Mouse (Mus musculus) lung, embryonic 16.5 days (tissue): ENCODE data around the gene Tubgcp2. TPM values are rescaled to one million over a fixed set of nuclear protein-coding genes. Genes with fewer than 3 reads are reported as not detected.

Experiments
- ATAC-seq: fragments of 200-750 bp; cut with Nextera tagmentation; 2 replicates; pipeline ENCODE4 v1.8.0; 2017; ENCODE audit warnings: low read depth, mild to moderate bottlenecking, moderate library complexity
- H3K27ac ChIP-seq: fragments of 300-500 bp; sonication (generic); 2 replicates; pipeline ENCODE4 v1.5.1; 2014; ENCODE audit warnings: mild to moderate bottlenecking, control low read depth, low read length
- H3K27me3 ChIP-seq: fragments of 300-500 bp; sonication (generic); 2 replicates; pipeline ENCODE4 v1.6.1; 2014; ENCODE audit warnings: low read depth, low read length, mixed read lengths; ENCODE audit not compliant: control insufficient read depth, insufficient read depth
- H3K36me3 ChIP-seq: fragments of 300-500 bp; sonication (generic); 2 replicates; pipeline ENCODE4 v1.6.1; 2014; ENCODE audit warnings: low read length; ENCODE audit not compliant: control insufficient read depth, insufficient read depth
- H3K4me1 ChIP-seq: fragments of 300-500 bp; sonication (generic); replicated peaks from 2 replicates; pipeline ENCODE4 v1.6.1; 2014; ENCODE audit warnings: low read length, mixed read lengths; ENCODE audit not compliant: control insufficient read depth, insufficient read depth
- H3K4me2 ChIP-seq: fragments of 300-500 bp; sonication (generic); 2 replicates; pipeline ENCODE4 v1.6.1; 2014; ENCODE audit warnings: low read depth, low read length, control low read depth
- H3K4me3 ChIP-seq: fragments of 300-500 bp; sonication (generic); 2 replicates; pipeline ENCODE4 v1.5.1; 2014; ENCODE audit warnings: mild to moderate bottlenecking, low read length, control low read depth
- H3K9ac ChIP-seq: fragments of 300-500 bp; sonication (generic); 2 replicates; pipeline ENCODE4 v1.6.1; 2014; ENCODE audit warnings: low read length, control low read depth
- H3K9me3 ChIP-seq: fragments of 300-500 bp; sonication (generic); 2 replicates; pipeline ENCODE4 v1.6.1; 2016; ENCODE audit warnings: low read length; ENCODE audit not compliant: control insufficient read depth
- WGBS: fragments of 180-500 bp; shearing (Covaris S2); extraction: QIAGEN DNeasy Blood & Tissue Kit; methylation state at CpG from one replicate; pipeline ENCODE4 v1.1.7; 2014; 5-methylcytosine and 5-hydroxymethylcytosine counted together
- polyA plus RNA-seq: library from polyadenylated mRNA; unstranded; fragments of >200 nt; fragmentation: Nextera tagmentation; extraction: Ambion mirVana; gene quantifications from 2 replicates; pipeline ENCODE4 v1.2.1, GENCODE M21; 2015

Gene Tubgcp2
- polyA plus RNA-seq, 1 experiment from 2014 or later, result 50.5 TPM

DNA sequence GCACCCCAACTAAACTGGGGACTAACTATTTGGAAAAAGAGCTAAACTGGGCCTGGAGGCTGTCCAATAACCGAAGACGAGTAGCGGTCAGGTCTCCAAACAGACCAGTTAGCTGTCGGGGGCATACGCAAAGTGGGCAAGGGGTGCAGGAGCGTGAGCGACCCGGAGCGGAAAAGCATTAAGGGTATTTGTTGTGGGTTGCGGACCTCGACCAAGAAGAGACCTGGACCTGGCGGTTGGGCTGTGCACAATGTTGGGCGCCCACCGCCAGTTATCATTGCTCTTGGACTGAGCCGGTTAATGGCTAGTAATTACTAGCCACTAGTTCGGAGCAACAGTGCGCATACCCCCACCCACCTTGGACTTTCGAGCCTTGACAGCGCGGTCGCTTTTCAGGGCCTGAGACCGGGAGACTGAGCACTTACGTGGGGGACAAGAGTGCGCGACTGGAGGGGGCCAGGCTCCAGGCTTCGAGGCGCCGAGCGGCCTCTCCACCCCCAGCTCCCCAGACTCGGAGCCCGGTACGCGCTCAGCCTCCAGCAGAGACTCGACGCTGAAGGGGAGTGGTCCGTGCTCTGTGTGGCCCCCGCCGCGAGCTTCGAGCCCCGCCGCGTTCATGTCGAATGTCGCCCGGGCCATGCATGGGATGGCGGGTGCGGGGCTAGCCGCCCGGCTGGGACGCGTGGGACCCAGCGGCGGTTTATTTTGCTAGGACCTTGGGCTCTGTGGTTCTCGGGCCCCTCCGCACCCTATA is 12.1 kb upstream of the Tubgcp2 start, which contains the start of gene Msx3:
Gene Msx3, minus strand, starts transcription at position 729 of the 754 bp plus-strand sequence.
- H3K36me3 ChIP-seq, result no peaks in the 10 kb centered on the region
- no peak within 1 kb of the TSS for H3K27ac ChIP-seq
- 1% methylated on average over 53 of the region's 56 CpGs for WGBS
- peak within 1 kb of the TSS; percentile 43 for H3K4me3 ChIP-seq
- peak within 1 kb of the TSS; percentile 63 for H3K4me2 ChIP-seq
- H3K9ac ChIP-seq, result peak within 1 kb of the TSS; percentile 29; the same call in 1 of the 2 replicates
- H3K27me3 ChIP-seq, result peaks cover 75% of the 10 kb centered on the region
- ATAC-seq, result peak; percentile 9; the same call in 1 of the 2 replicates
- peaks cover 12% of the 10 kb centered on the region for H3K4me1 ChIP-seq
- H3K9me3 ChIP-seq, result no peaks in the 10 kb centered on the region

DNA sequence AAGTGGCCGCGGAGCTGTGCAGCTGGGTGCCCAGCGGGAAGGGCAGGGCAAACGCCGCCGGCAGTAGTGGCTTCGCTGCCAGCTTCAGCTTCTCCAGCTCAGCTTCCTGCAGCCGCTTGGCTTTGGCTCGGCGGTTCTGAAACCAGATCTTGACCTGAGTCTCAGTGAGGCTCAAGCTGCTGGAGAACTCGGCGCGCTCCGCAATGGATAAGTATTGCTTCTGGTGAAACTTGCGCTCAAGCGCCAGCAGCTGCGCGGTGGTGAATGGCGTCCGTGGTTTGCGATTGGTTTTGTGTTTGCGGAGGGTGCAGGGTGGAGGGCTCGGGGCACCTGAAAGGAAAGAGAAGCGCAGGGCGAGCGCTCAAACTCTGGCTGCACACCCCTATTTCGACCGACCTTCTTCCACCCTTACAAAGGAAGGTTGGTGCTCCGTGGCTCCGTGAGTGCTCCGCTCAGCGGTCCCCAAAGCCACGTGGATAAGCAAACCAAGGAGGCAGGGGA is 11.4 kb upstream of the Tubgcp2 start:
- H3K9ac ChIP-seq, result 0 out of 2 replicates have a peak overlapping the region, but pooled peaks have one; percentile 10
- H3K27me3 ChIP-seq, result peaks cover 70% of the 10 kb centered on the region
- peaks cover 12% of the 10 kb centered on the region for H3K4me1 ChIP-seq
- H3K27ac ChIP-seq, result no peak overlapping the region
- peak overlapping the region; percentile 43 for H3K4me3 ChIP-seq
- ATAC-seq, result no peak; the same call in 1 of the 2 replicates
- no peaks in the 10 kb centered on the region for H3K9me3 ChIP-seq
- H3K4me2 ChIP-seq, result peak overlapping the region; percentile 63
- under 1% methylated on average over 33 of the region's 33 CpGs for WGBS
- no peaks in the 10 kb centered on the region for H3K36me3 ChIP-seq

DNA sequence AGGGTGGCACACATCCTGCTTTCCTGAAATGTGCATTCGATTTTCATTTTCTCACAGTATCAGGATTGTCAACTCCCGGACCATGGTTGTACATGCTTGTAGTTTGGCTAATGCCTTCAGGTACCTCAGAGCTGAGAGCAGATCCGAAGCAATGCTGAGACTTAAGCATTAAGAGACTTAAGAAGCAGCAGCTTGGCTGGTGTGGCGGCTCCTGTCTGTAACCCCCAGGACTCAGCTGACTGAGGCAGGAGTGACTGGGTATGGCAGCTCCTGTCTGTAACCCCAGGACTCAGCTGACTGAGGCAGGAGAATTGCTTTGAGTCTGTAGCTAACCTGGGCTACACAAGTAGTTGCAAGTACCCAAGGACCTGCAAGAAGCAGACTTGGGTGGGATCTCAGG is 9.1 kb upstream of the Tubgcp2 start:
- H3K9ac ChIP-seq, result no peak overlapping the region
- no peak for ATAC-seq
- H3K9me3 ChIP-seq, result no peaks in the 10 kb centered on the region
- peaks cover 12% of the 10 kb centered on the region for H3K4me1 ChIP-seq
- no peak overlapping the region for H3K27ac ChIP-seq
- H3K4me2 ChIP-seq, result no peak overlapping the region
- no peaks in the 10 kb centered on the region for H3K36me3 ChIP-seq
- H3K4me3 ChIP-seq, result no peak overlapping the region
- H3K27me3 ChIP-seq, result peaks cover 50% of the 10 kb centered on the region
- WGBS, result 61% methylated on average over 4 of the region's 4 CpGs

- WGBS, result 61% methylated on average over 3 of the region's 3 CpGs
- peaks cover 3% of the 10 kb centered on the region; the same call in 1 of the 2 replicates for H3K4me1 ChIP-seq
- no peak overlapping the region for H3K4me3 ChIP-seq
- H3K4me2 ChIP-seq, result no peak overlapping the region
- no peaks in the 10 kb centered on the region for H3K36me3 ChIP-seq
- H3K27ac ChIP-seq, result no peak overlapping the region
- no peaks in the 10 kb centered on the region for H3K9me3 ChIP-seq
- no peak for ATAC-seq
- peaks cover 25% of the 10 kb centered on the region for H3K27me3 ChIP-seq
- H3K9ac ChIP-seq, result no peak overlapping the region
These were observed 6.3 kb upstream of the Tubgcp2 start for GRCm38 (mm10) chr7:140042728-140043127.

- peak overlapping the region; percentile 97 for H3K4me2 ChIP-seq
- H3K9ac ChIP-seq, result peak overlapping the region; percentile 87
- no peaks in the 10 kb centered on the region for H3K9me3 ChIP-seq
- ATAC-seq, result no peak
- peaks cover 10% of the 10 kb centered on the region for H3K36me3 ChIP-seq
- peaks cover 15% of the 10 kb centered on the region for H3K4me1 ChIP-seq
- no peak overlapping the region for H3K27ac ChIP-seq
- H3K4me3 ChIP-seq, result peak overlapping the region; percentile 96
- no peaks in the 10 kb centered on the region for H3K27me3 ChIP-seq
- 48% methylated on average over 3 of the region's 3 CpGs for WGBS
These were observed 694 bp upstream of the Tubgcp2 start for GRCm38 (mm10) chr7:140037171-140037555.

GRCm38 (mm10) chr7:140035456-140035855 is 1.0 kb downstream of the Tubgcp2 start:
- no peak for ATAC-seq
- Histone ChIP-seq H3K27ac (peak overlapping the region; percentile 92; the same call in 1 of the 2 replicates), H3K27me3 (no peaks in the 10 kb centered on the region), H3K4me2 (peak overlapping the region; percentile 97), H3K36me3 (peaks cover 23% of the 10 kb centered on the region), H3K4me3 (peak overlapping the region; percentile 96), H3K9me3 (no peaks in the 10 kb centered on the region), H3K9ac (peak overlapping the region; percentile 87), H3K4me1 (peaks cover 15% of the 10 kb centered on the region)
- WGBS, result 7% methylated on average over 7 of the region's 7 CpGs

DNA sequence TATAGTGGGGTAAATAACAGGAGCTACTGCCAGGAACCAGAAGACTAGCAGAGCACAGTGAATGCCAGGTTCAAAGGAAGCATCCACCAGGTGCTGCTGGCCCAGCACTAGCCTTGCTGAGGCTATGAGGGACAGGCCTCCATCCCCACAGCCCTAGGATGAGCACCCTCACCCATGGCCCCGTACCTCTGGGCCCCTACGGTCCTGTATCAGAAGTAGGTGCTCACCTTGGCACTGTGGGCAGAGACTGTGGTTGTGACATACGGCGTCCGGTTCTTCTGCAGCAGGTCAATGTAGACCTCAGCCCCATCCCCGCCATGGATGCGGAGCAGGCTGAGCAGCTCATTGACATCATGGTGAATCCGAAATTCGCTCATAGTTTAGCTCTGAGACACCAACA is 3.1 kb downstream of the Tubgcp2 start:
- Histone ChIP-seq H3K36me3 (peaks cover 42% of the 10 kb centered on the region), H3K4me1 (peaks cover 15% of the 10 kb centered on the region), H3K4me3 (no peak overlapping the region), H3K9me3 (no peaks in the 10 kb centered on the region), H3K4me2 (no peak overlapping the region), H3K9ac (no peak overlapping the region), H3K27ac (no peak overlapping the region), H3K27me3 (no peaks in the 10 kb centered on the region)
- no peak for ATAC-seq
- WGBS, result 95% methylated on average over 9 of the region's 9 CpGs

DNA sequence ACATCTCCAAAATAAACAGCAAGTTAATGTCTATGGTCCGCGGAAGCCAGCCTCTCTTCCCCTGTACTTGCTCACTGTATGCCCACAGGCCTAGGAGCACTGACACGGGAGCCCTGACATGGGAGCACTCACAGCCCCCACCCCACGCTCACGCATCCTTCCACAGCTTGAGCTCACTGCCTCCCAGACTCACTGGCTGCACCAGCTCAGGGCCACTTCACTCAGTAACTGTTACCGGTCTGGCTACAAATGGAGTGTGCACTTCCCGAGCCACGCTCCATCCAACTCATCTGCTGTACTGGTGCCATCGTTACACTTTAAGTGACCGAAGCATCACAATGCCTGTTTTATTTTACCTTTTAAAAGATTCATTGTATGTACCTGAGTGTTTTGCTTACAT is 4.1 kb downstream of the Tubgcp2 start:
- peaks cover 48% of the 10 kb centered on the region for H3K36me3 ChIP-seq

DNA sequence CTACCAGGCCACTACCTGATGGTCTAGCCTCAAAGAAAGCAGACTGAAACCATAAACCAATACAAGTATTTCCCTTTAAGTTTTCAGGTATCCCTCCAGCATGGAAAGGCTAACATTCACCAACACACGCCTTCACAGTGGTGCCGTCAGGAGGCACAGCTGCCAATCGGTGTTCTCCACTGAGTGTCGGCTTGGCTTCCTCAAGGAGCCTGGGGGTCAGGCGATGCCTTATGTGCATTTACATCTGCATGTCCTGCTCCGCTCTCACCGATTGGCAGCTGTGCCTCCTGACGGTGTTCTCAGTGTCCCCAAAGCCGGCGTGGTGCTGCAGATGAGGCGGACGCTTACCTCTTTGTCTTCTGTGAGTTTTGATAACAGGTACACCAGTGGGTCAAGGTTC is 4.7 kb downstream of the Tubgcp2 start:
- peaks cover 48% of the 10 kb centered on the region for H3K36me3 ChIP-seq

More for the DNA sequence above, 4.1 kb downstream of the Tubgcp2 start:
- Histone ChIP-seq H3K4me3 (no peak overlapping the region), H3K27ac (no peak overlapping the region), H3K4me1 (peaks cover 15% of the 10 kb centered on the region), H3K27me3 (no peaks in the 10 kb centered on the region), H3K4me2 (no peak overlapping the region), H3K9me3 (no peaks in the 10 kb centered on the region), H3K9ac (no peak overlapping the region)
- no peak for ATAC-seq
- 95% methylated on average over 10 of the region's 10 CpGs for WGBS

More for the DNA sequence above, 4.7 kb downstream of the Tubgcp2 start:
- H3K9ac ChIP-seq, result no peak overlapping the region
- H3K4me2 ChIP-seq, result no peak overlapping the region
- peaks cover 9% of the 10 kb centered on the region for H3K4me1 ChIP-seq
- no peak overlapping the region for H3K27ac ChIP-seq
- no peaks in the 10 kb centered on the region for H3K9me3 ChIP-seq
- H3K27me3 ChIP-seq, result no peaks in the 10 kb centered on the region
- ATAC-seq, result no peak
- H3K4me3 ChIP-seq, result no peak overlapping the region
- WGBS, result 90% methylated on average over 12 of the region's 12 CpGs
